Mouse (Mus musculus) neutrophil, adult 59 days (primary cell): ENCODE measurements around the gene Mettl24. TPM values are rescaled to one million over a fixed set of nuclear protein-coding genes. Genes with fewer than 3 reads are reported as not detected.

Experiments used
- total RNA-seq, 2 experiments: library from RNA; stranded (reverse); gene quantifications; 1 replicate in 1 of 2; 2 replicates in 1 of 2; pipeline ENCODE4 v1.2.4; 2023

Mettl24 gene
- not detected for total RNA-seq

GRCm38 (mm10) chr10:40683092-40683867 lies at the start of gene Mettl24:
TSS of gene Mettl24 (plus strand) at chr10:40683282.

Other genes with a start within 250 kb of the Mettl24 start
- not detected for gene Slc22a16, start 112.9 kb upstream of the Mettl24 start, total RNA-seq
- gene Ddo, start 53.3 kb upstream of the Mettl24 start, total RNA-seq, result not detected
- 10 to 100 TPM; 42.5 to 48.6 TPM for gene Cdc40, start 200.0 kb downstream of the Mettl24 start, total RNA-seq
- gene Wasf1, start 200.2 kb downstream of the Mettl24 start, total RNA-seq, result not detected